Mouse (Mus musculus): ENCODE results near the gene Tmem140.

DNA sequence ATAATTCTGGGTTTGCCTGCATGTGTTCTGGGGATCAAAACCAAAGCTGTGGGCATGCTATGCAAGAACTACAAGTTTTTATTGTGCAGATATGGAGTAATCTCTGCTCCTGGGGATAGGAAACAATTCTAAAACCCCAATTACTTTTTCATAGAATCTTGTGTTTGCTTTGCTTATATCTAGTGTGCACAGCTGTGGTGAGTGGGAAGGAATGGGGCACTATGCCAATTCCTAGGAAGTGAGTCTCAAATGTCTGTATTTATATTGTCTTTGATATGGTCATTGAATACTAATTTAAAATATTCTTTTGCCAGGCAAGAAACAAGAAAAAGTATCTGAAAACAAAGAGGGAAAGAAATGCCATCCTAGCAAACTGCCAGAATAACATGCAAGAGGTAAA lies 38.5 kb upstream of the Tmem140 start:
- TF ChIP-seq CTCF (IDR thresholded peaks at IDR 0.05; ENCODE audit: low read depth) (no peak), EP300 (IDR thresholded peaks at IDR 0.05; ENCODE audit: low read depth) (no peak)
